Mouse (Mus musculus): Measurements from ENCODE around the gene Alg5. TPM values are rescaled to one million over a fixed set of nuclear protein-coding genes. Genes with fewer than 3 reads are reported as not detected.
"Not testable (repeated sequence)": the region's sequence is repeated elsewhere in the genome, so short reads cannot be mapped to it uniquely, and the experiment has no call there.

Gene Alg5
- 21.0 and 36.6 TPM in 2 replicates for total RNA-seq (2017)

- peak; percentile 75 to 77 for ATAC-seq (replicated peaks in 1 of 2; ENCODE audit: insufficient read depth in 1 of 2, low FRiP score in 2 of 2, low TSS enrichment in 1 of 2, low read depth in 1 of 2, poor library complexity in 2 of 2, severe bottlenecking in 2 of 2)
These were observed at the start of gene Alg5, which contains the start of gene Exosc8 for GRCm38 (mm10) chr3:54735247-54736046. Gene Alg5 (plus strand): TSS chr3:54735539. Gene Exosc8 (minus strand): TSS chr3:54735393.

GRCm38 (mm10) chr3:54687245-54687644 is 48.1 kb upstream of the Alg5 start:
- ATAC-seq (replicated peaks in 1 of 2; ENCODE audit: insufficient read depth in 1 of 2, low FRiP score in 2 of 2, low TSS enrichment in 1 of 2, low read depth in 1 of 2, poor library complexity in 2 of 2, severe bottlenecking in 2 of 2) = no peak

- ATAC-seq (replicated peaks in 1 of 2; ENCODE audit: insufficient read depth in 1 of 2, low FRiP score in 2 of 2, low TSS enrichment in 1 of 2, low read depth in 1 of 2, poor library complexity in 2 of 2, severe bottlenecking in 2 of 2) = no peak
These were observed 46.2 kb upstream of the Alg5 start for GRCm38 (mm10) chr3:54689091-54689490.

GRCm38 (mm10) chr3:54692202-54693055 is 42.9 kb upstream of the Alg5 start, which contains the start of gene Supt20:
Gene Supt20 (plus strand): TSS chr3:54692807.
- ATAC-seq (replicated peaks in 1 of 2; ENCODE audit: insufficient read depth in 1 of 2, low FRiP score in 2 of 2, low TSS enrichment in 1 of 2, low read depth in 1 of 2, poor library complexity in 2 of 2, severe bottlenecking in 2 of 2) = peak; percentile 96 to 98

GRCm38 (mm10) chr3:54693056-54693415 is 42.3 kb upstream of the Alg5 start:
- peak in 1 of 2 experiments; percentile 11; a peak in 1 of 4 replicates for ATAC-seq (replicated peaks in 1 of 2; ENCODE audit: insufficient read depth in 1 of 2, low FRiP score in 2 of 2, low TSS enrichment in 1 of 2, low read depth in 1 of 2, poor library complexity in 2 of 2, severe bottlenecking in 2 of 2)

GRCm38 (mm10) chr3:54699759-54700301 is 35.5 kb upstream of the Alg5 start:
- no peak for ATAC-seq (replicated peaks in 1 of 2; ENCODE audit: insufficient read depth in 1 of 2, low FRiP score in 2 of 2, low TSS enrichment in 1 of 2, low read depth in 1 of 2, poor library complexity in 2 of 2, severe bottlenecking in 2 of 2)

- not testable (repeated sequence) for ATAC-seq (replicated peaks in 1 of 2; ENCODE audit: insufficient read depth in 1 of 2, low FRiP score in 2 of 2, low TSS enrichment in 1 of 2, low read depth in 1 of 2, poor library complexity in 2 of 2, severe bottlenecking in 2 of 2)
These were observed 31.2 kb upstream of the Alg5 start for GRCm38 (mm10) chr3:54704106-54704505.

GRCm38 (mm10) chr3:54708972-54709371 is 26.4 kb upstream of the Alg5 start:
- peak; percentile 97 to 98 for ATAC-seq (replicated peaks in 1 of 2; ENCODE audit: insufficient read depth in 1 of 2, low FRiP score in 2 of 2, low TSS enrichment in 1 of 2, low read depth in 1 of 2, poor library complexity in 2 of 2, severe bottlenecking in 2 of 2)

- no peak for ATAC-seq (replicated peaks in 1 of 2; ENCODE audit: insufficient read depth in 1 of 2, low FRiP score in 2 of 2, low TSS enrichment in 1 of 2, low read depth in 1 of 2, poor library complexity in 2 of 2, severe bottlenecking in 2 of 2)
These were observed 21.1 kb upstream of the Alg5 start, which contains the start of gene Gm21958 for GRCm38 (mm10) chr3:54714253-54714652. Gene Gm21958 (minus strand): TSS chr3:54714353.

GRCm38 (mm10) chr3:54715461-54715860 is 19.9 kb upstream of the Alg5 start:
- ATAC-seq (replicated peaks in 1 of 2; ENCODE audit: insufficient read depth in 1 of 2, low FRiP score in 2 of 2, low TSS enrichment in 1 of 2, low read depth in 1 of 2, poor library complexity in 2 of 2, severe bottlenecking in 2 of 2) = no peak

GRCm38 (mm10) chr3:54717348-54717747 is 18.0 kb upstream of the Alg5 start:
- ATAC-seq (replicated peaks in 1 of 2; ENCODE audit: insufficient read depth in 1 of 2, low FRiP score in 2 of 2, low TSS enrichment in 1 of 2, low read depth in 1 of 2, poor library complexity in 2 of 2, severe bottlenecking in 2 of 2) = no peak

- peak; percentile 81 to 86 for ATAC-seq (replicated peaks in 1 of 2; ENCODE audit: insufficient read depth in 1 of 2, low FRiP score in 2 of 2, low TSS enrichment in 1 of 2, low read depth in 1 of 2, poor library complexity in 2 of 2, severe bottlenecking in 2 of 2)
These were observed 16.4 kb upstream of the Alg5 start for GRCm38 (mm10) chr3:54718947-54719346.

- peak; percentile 86 to 90 for ATAC-seq (replicated peaks in 1 of 2; ENCODE audit: insufficient read depth in 1 of 2, low FRiP score in 2 of 2, low TSS enrichment in 1 of 2, low read depth in 1 of 2, poor library complexity in 2 of 2, severe bottlenecking in 2 of 2)
These were observed 11.4 kb upstream of the Alg5 start for GRCm38 (mm10) chr3:54723741-54724500.

GRCm38 (mm10) chr3:54725344-54725743 is 10.0 kb upstream of the Alg5 start:
- no peak for ATAC-seq (replicated peaks in 1 of 2; ENCODE audit: insufficient read depth in 1 of 2, low FRiP score in 2 of 2, low TSS enrichment in 1 of 2, low read depth in 1 of 2, poor library complexity in 2 of 2, severe bottlenecking in 2 of 2)

GRCm38 (mm10) chr3:54727588-54727987 is 7.8 kb upstream of the Alg5 start:
- ATAC-seq (replicated peaks in 1 of 2; ENCODE audit: insufficient read depth in 1 of 2, low FRiP score in 2 of 2, low TSS enrichment in 1 of 2, low read depth in 1 of 2, poor library complexity in 2 of 2, severe bottlenecking in 2 of 2) = no peak

- ATAC-seq (replicated peaks in 1 of 2; ENCODE audit: insufficient read depth in 1 of 2, low FRiP score in 2 of 2, low TSS enrichment in 1 of 2, low read depth in 1 of 2, poor library complexity in 2 of 2, severe bottlenecking in 2 of 2) = no peak
These were observed 7.2 kb upstream of the Alg5 start for GRCm38 (mm10) chr3:54728100-54728499.

GRCm38 (mm10) chr3:54731626-54732150 is 3.7 kb upstream of the Alg5 start:
- no peak for ATAC-seq (replicated peaks in 1 of 2; ENCODE audit: insufficient read depth in 1 of 2, low FRiP score in 2 of 2, low TSS enrichment in 1 of 2, low read depth in 1 of 2, poor library complexity in 2 of 2, severe bottlenecking in 2 of 2)

Data from hematopoietic stem cell, adult 5-6 weeks (primary cell).